Mouse (Mus musculus): ENCODE measurements around the gene Gmps. TPM values are rescaled to one million over a fixed set of nuclear protein-coding genes. Genes with fewer than 3 reads are reported as not detected.

Gene Gmps
- total and polyA plus RNA-seq, 2 experiments from 2014 or later, result 32.6 to 35.5 TPM

DNA sequence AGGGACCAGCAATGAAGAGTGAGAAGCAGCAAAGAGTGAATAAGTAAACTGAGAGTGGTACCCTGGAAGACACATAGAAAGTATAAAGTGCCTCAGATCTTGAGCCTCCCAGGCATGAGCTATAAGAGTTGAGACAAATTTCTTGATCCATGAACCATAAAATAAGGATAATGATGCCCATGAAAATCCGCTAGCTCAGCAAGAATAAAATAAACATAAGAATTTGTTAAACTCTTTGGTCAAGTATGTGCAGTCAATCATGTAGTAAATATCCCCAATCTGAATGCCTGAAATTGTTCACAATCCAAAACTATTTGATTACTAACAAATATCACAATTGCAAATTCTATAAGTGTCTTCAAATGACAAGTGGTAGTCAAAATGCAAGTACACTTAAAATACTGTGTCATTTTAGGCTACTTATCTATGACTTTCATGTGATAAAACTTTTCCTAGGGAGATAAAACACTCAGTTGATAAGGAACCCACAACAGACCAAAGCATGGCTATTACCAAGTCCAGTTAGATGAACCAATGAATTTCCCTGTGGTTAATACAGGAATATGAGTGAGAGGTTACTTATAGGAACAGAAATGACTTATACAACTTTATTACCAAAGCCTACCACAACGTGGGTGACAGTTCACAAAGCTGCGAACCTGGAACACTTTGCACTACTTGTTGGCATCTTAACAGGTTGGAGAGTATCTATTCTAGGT is 13.0 kb downstream of the Gmps start:
- Histone ChIP-seq H3K27ac (no peak overlapping the region), H3K4me2 (ENCODE audit: low read depth, low read length) (no peak overlapping the region), H3K9me3 (ENCODE audit: low read length) (no peaks in the 10 kb centered on the region), H3K4me3 (ENCODE audit: low read length) (no peak overlapping the region), H3K9ac (replicated peaks; ENCODE audit: low read length) (no peak overlapping the region), H3K4me1 (ENCODE audit: insufficient read depth, low read length) (no peaks in the 10 kb centered on the region), H3K27me3 (ENCODE audit: insufficient read depth, low read length) (no peaks in the 10 kb centered on the region), H3K36me3 (ENCODE audit: insufficient read depth, low read length) (peaks cover 26% of the 10 kb centered on the region)
- 91% methylated on average over 3 of the region's 3 CpGs for WGBS
- no peak for TF ChIP-seq CTCF (IDR thresholded peaks at IDR 0.05; ENCODE audit: low read depth)
- DNase-seq (ENCODE audit: low spot score) (no peak), ATAC-seq (no peak)

DNA sequence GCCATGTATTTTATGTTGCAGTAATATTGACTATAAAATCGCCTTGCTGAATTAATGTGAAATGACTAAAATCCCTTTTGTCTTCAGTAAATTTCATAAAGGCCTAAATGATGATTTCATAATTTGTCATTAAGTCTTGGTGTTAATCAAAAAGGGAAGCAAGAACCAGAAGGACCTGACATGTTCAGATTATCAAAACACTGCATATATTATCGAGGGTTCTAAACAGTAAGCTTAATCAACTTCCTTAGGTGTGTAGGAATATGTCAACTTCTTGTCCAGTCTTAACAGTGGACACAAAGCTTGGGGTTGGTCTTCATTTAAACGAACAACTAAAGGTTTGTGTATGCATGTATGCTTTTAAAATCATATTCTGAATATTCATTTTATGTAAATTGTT is 45.5 kb downstream of the Gmps start:
- ATAC-seq (no peak), DNase-seq (ENCODE audit: low spot score) (no peak)
- H3K9ac ChIP-seq (replicated peaks; ENCODE audit: low read length), result no peak overlapping the region
- no peaks in the 10 kb centered on the region for H3K4me1 ChIP-seq (ENCODE audit: insufficient read depth, low read length)
- TF ChIP-seq CTCF (IDR thresholded peaks at IDR 0.05; ENCODE audit: low read depth), result no peak
- H3K4me2 ChIP-seq (ENCODE audit: low read depth, low read length), result no peak overlapping the region
- H3K27me3 ChIP-seq (ENCODE audit: insufficient read depth, low read length), result no peaks in the 10 kb centered on the region
- H3K27ac ChIP-seq, result no peak overlapping the region
- no peaks in the 10 kb centered on the region for H3K9me3 ChIP-seq (ENCODE audit: low read length)
- 90% methylated on average over 3 of the region's 3 CpGs for WGBS
- no peak overlapping the region for H3K4me3 ChIP-seq (ENCODE audit: low read length)
- H3K36me3 ChIP-seq (ENCODE audit: insufficient read depth, low read length), result no peaks in the 10 kb centered on the region

DNA sequence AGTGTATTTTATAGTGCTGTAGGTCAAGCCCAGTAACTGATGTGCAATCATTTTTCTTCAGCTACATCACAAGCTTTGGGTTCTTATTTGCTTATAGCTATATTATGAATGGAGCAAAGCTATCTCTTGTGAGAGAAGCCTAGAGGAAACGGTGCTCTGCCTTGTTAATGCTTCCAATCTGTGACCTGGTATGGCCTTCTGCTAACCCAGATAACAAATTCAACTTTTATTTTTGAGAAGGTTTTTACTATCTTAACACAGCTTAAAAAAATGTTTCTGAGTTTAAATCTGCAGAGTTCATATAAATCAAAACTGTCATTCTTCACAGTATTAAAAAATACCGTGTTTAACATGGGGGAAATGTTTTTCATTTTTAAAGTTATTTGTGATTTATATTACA is 46.0 kb downstream of the Gmps start:
- no peak overlapping the region for H3K4me3 ChIP-seq (ENCODE audit: low read length)
- no peak overlapping the region for H3K9ac ChIP-seq (replicated peaks; ENCODE audit: low read length)
- ATAC-seq (no peak), DNase-seq (ENCODE audit: low spot score) (no peak)
- no peak overlapping the region for H3K4me2 ChIP-seq (ENCODE audit: low read depth, low read length)
- 85% methylated on average over 2 of the region's 2 CpGs for WGBS
- no peaks in the 10 kb centered on the region for H3K9me3 ChIP-seq (ENCODE audit: low read length)
- no peaks in the 10 kb centered on the region for H3K4me1 ChIP-seq (ENCODE audit: insufficient read depth, low read length)
- TF ChIP-seq CTCF (IDR thresholded peaks at IDR 0.05; ENCODE audit: low read depth), result no peak
- no peak overlapping the region for H3K27ac ChIP-seq
- no peaks in the 10 kb centered on the region for H3K36me3 ChIP-seq (ENCODE audit: insufficient read depth, low read length)
- H3K27me3 ChIP-seq (ENCODE audit: insufficient read depth, low read length), result no peaks in the 10 kb centered on the region

DNA sequence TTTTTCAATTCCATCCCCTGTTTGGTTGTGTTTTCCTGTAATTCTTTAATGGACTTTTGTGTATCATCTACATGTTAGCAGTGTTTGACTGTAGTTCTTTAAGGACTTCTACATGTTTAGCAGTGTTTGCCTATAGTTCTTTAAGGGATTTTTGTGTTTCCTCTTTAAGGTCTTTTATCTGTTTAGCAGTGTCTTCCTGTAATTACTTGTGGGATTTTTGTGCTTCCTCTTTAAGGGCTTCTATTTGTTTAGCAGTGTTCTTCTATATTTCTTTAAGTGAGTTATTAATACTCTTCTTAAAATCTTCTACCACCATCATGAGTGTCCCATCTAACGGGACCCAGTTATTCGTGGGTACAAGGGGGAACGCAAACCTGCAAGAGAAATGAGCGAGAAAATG is 53.9 kb downstream of the Gmps start:
- Histone ChIP-seq H3K9ac (replicated peaks; ENCODE audit: low read length) (no peak overlapping the region), H3K9me3 (ENCODE audit: low read length) (no peaks in the 10 kb centered on the region), H3K4me2 (ENCODE audit: low read depth, low read length) (no peak overlapping the region), H3K36me3 (ENCODE audit: insufficient read depth, low read length) (no peaks in the 10 kb centered on the region), H3K4me3 (ENCODE audit: low read length) (no peak overlapping the region), H3K27ac (no peak overlapping the region), H3K27me3 (ENCODE audit: insufficient read depth, low read length) (no peaks in the 10 kb centered on the region), H3K4me1 (ENCODE audit: insufficient read depth, low read length) (no peaks in the 10 kb centered on the region)
- 95% methylated on average over 4 of the region's 4 CpGs for WGBS
- no peak for ATAC-seq
- TF ChIP-seq CTCF (IDR thresholded peaks at IDR 0.05; ENCODE audit: low read depth), result no peak
- no peak for DNase-seq (ENCODE audit: low spot score)

DNA sequence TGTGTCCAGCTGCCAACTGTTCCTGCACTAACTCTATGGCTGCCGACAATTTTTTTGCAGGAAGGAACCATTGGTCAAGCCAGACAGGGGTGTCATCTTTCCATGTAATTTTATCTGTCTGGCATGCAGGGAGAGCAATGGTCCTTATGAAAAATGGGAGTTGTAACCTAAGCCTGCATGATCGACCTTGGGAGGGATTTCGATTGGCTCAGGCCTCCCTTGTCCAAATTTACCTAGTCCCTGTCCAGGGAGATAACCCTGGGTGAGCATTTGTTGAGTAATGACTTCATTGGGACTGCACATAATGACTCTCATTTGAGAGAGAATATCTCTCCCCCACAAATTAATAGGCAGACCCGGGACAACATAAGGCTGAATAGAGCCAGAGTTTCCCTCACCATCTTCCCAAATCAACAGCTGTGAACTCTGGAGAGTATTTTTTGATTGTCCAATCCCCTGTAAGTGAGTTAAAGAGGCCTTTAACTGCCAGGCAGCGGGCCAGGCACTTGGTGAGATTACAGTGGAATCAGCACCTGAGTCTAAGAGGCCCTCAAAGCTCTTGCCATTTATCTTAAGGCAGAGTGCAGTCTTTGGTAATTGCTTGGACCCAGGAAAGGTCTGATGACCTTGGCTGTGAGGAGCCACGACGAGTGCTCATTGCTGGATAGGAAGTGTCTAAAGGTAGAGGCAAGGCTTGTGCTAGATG is 62.4 kb downstream of the Gmps start:
- 75% methylated on average over 7 of the region's 7 CpGs for whole genome bisulfite sequencing
- no peak for DNase-seq (ENCODE audit: low spot score)

DNA sequence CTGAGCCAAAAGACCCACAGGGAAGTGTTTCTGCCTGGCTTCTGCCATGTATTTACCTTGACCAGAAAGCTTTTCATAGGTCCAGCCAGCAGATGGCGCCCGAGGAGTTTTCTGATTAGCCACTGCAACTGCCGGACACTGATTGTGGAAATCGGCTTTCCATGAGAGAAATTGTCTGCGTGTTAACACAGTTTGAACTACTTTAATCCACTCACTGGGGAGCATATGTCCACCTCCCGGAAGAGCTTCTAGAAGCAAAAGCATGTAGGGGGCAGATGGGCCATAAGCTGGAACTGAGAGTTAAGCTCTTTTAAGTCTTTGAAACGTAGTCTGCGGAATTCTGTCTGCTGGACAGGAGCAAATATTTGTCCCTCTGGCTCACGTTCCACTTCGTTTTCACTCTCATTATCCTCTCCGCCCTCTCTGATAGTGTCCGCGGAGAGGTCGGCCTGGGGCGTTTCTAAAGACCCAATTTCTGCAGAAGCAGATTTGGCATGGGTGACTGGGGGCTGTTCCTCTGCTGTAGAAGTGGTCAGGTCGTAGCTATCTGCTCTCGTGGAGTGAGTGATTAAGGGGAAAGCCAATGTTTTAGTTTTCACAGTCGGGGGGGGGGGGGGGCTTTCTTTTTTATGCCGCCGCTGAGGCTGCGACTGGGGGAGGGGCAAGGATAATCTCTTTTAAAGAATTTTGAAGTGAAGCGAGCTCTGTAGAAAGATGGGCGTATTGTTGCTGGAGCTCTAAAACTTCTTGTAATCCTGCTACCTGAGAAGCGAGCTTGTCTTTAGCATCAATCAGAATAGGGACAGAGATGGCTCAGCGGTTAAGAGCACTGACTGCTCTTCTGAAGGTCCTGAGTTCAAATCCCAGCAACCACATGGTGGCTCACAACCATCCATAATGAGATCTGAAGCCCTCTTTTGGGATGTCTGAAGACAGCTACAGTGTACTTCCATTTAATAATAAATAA is 64.2 kb downstream of the Gmps start:
- 8% methylated on average over 25 of the region's 25 CpGs for WGBS
- Histone ChIP-seq H3K9ac (replicated peaks; ENCODE audit: low read length) (peak overlapping the region; percentile 48), H3K27ac (peak overlapping the region; percentile 48; the same call in 1 of the 2 replicates)

More for the DNA sequence above, 62.4 kb downstream of the Gmps start:
- no peak for TF ChIP-seq CTCF (IDR thresholded peaks at IDR 0.05; ENCODE audit: low read depth)
- H3K4me2 ChIP-seq (ENCODE audit: low read depth, low read length), result no peak overlapping the region
- no peak for ATAC-seq
- no peak overlapping the region for H3K4me3 ChIP-seq (ENCODE audit: low read length)
- no peaks in the 10 kb centered on the region for H3K9me3 ChIP-seq (ENCODE audit: low read length)
- no peaks in the 10 kb centered on the region for H3K4me1 ChIP-seq (ENCODE audit: insufficient read depth, low read length)
- H3K27me3 ChIP-seq (ENCODE audit: insufficient read depth, low read length), result no peaks in the 10 kb centered on the region
- no peak overlapping the region for H3K9ac ChIP-seq (replicated peaks; ENCODE audit: low read length)
- H3K27ac ChIP-seq, result no peak overlapping the region
- no peaks in the 10 kb centered on the region for H3K36me3 ChIP-seq (ENCODE audit: insufficient read depth, low read length)

More for the DNA sequence above, 64.2 kb downstream of the Gmps start:
- peak; percentile 95 for DNase-seq (ENCODE audit: low spot score)
- no peaks in the 10 kb centered on the region for H3K36me3 ChIP-seq (ENCODE audit: insufficient read depth, low read length)
- H3K4me1 ChIP-seq (ENCODE audit: insufficient read depth, low read length), result no peaks in the 10 kb centered on the region
- peak overlapping the region; percentile 88 for H3K4me2 ChIP-seq (ENCODE audit: low read depth, low read length)
- peak overlapping the region; percentile 41 for H3K4me3 ChIP-seq (ENCODE audit: low read length)
- H3K9me3 ChIP-seq (ENCODE audit: low read length), result no peaks in the 10 kb centered on the region
- peak; percentile 92 for ATAC-seq
- peak; percentile 88 for TF ChIP-seq CTCF (IDR thresholded peaks at IDR 0.05; ENCODE audit: low read depth)
- H3K27me3 ChIP-seq (ENCODE audit: insufficient read depth, low read length), result no peaks in the 10 kb centered on the region

Other genes starting within 250 kb of the Gmps start
- 10.7 and 11.7 TPM in 2 replicates for gene Plch1, start 76.6 kb upstream of the Gmps start, total RNA-seq (2014; rRNA removed)
- 3.7 and 4.1 TPM in 2 replicates for gene Plch1, start 76.6 kb upstream of the Gmps start, polyA plus RNA-seq (2015; fragmentation: Nextera tagmentation; extraction: Ambion mirVana)
- gene E130311K13Rik, start 46.6 kb upstream of the Gmps start, total RNA-seq (2014; rRNA removed), result 6.4 and 9.5 TPM in 2 replicates
- gene E130311K13Rik, start 46.6 kb upstream of the Gmps start, polyA plus RNA-seq (2015; fragmentation: Nextera tagmentation; extraction: Ambion mirVana), result 10.9 and 12.9 TPM in 2 replicates
- gene Slc33a1, start 11.3 kb upstream of the Gmps start, total RNA-seq (2014; rRNA removed), result 48.6 and 50.3 TPM in 2 replicates
- 14.3 and 15.4 TPM in 2 replicates for gene Slc33a1, start 11.3 kb upstream of the Gmps start, polyA plus RNA-seq (2015; fragmentation: Nextera tagmentation; extraction: Ambion mirVana)
- 0.43 and 0.63 TPM in 2 replicates for gene Vmn2r1, start 105.4 kb downstream of the Gmps start, total RNA-seq (2014; rRNA removed)
- gene Vmn2r1, start 105.4 kb downstream of the Gmps start, polyA plus RNA-seq (2015; fragmentation: Nextera tagmentation; extraction: Ambion mirVana), result 0.11 and 0.16 TPM in 2 replicates
- gene Vmn2r2, start 165.8 kb downstream of the Gmps start, total RNA-seq (2014; rRNA removed), result 0.10 TPM in 1 of 2 replicates, not detected in the other
- gene Vmn2r2, start 165.8 kb downstream of the Gmps start, polyA plus RNA-seq (2015; fragmentation: Nextera tagmentation; extraction: Ambion mirVana), result not detected in 2 replicates

Measured in hindbrain, postnatal 0 days (tissue).